Mouse (Mus musculus) heart, embryonic 14.5 days (tissue): ENCODE measurements around the gene Larp4. TPM values are rescaled to one million over a fixed set of nuclear protein-coding genes. Genes with fewer than 3 reads are reported as not detected.
"Not testable (repeated sequence)": the region's sequence is repeated elsewhere in the genome, so short reads cannot be mapped to it uniquely, and the experiment has no call there.

Experiments used
- ATAC-seq: fragments of 200-750 bp; cut with Nextera tagmentation; 2 replicates; pipeline ENCODE4 v1.8.0; 2017; ENCODE audit warnings: low read depth, moderate TSS enrichment; ENCODE audit not compliant: insufficient number of reproducible peaks, insufficient read depth, low FRiP score
- H3K27ac ChIP-seq, 2 experiments: fragments of 200-500 bp in 1 of 2; fragments of 300-500 bp in 1 of 2; sonication (generic) in 1 of 2; replicated peaks in 1 of 2; 2 replicates each; pipeline ENCODE4 v1.5.1; 2012 to 2014; ENCODE audit warnings: low read depth in 2 of 2, low read length in 2 of 2, control low read depth in 1 of 2, mild to moderate bottlenecking in 1 of 2, mixed read lengths in 1 of 2; ENCODE audit not compliant: control insufficient read depth in 1 of 2, insufficient read depth in 1 of 2
- H3K27me3 ChIP-seq: fragments of 300-500 bp; sonication (generic); 2 replicates; pipeline ENCODE4 v1.6.1; 2014; ENCODE audit warnings: mild to moderate bottlenecking, low read length, control low read depth; ENCODE audit not compliant: control insufficient read depth, insufficient read depth
- H3K36me3 ChIP-seq: fragments of 300-500 bp; sonication (generic); 2 replicates; pipeline ENCODE4 v1.6.1; 2014; ENCODE audit warnings: mild to moderate bottlenecking, control low read depth, low read length, mixed read lengths; ENCODE audit not compliant: control insufficient read depth, insufficient read depth
- H3K4me1 ChIP-seq, 2 experiments: fragments of 200-500 bp in 1 of 2; fragments of 300-500 bp in 1 of 2; sonication (generic) in 1 of 2; 2 replicates each; pipeline ENCODE4 v1.6.1; 2012 to 2014; ENCODE audit warnings: low read length in 2 of 2, control low read depth in 1 of 2, mixed read lengths in 1 of 2; ENCODE audit not compliant: control insufficient read depth in 2 of 2, insufficient read depth in 2 of 2
- H3K4me2 ChIP-seq: fragments of 300-500 bp; sonication (generic); 2 replicates; pipeline ENCODE4 v1.6.1; 2014; ENCODE audit warnings: mild to moderate bottlenecking, low read length
- H3K4me3 ChIP-seq, 2 experiments: fragments of 200-500 bp in 1 of 2; fragments of 300-500 bp in 1 of 2; sonication (generic) in 1 of 2; 2 replicates each; pipeline ENCODE4 v1.5.1; 2012 to 2014; ENCODE audit warnings: low read length in 2 of 2, mild to moderate bottlenecking in 2 of 2, control low read depth in 1 of 2, low read depth in 1 of 2, moderate library complexity in 1 of 2; ENCODE audit not compliant: control insufficient read depth in 1 of 2, insufficient read depth in 1 of 2
- H3K9ac ChIP-seq: fragments of 300-500 bp; sonication (generic); 2 replicates; pipeline ENCODE4 v1.6.1; 2014; ENCODE audit warnings: mild to moderate bottlenecking, low read length
- H3K9me3 ChIP-seq: fragments of 300-500 bp; sonication (generic); 2 replicates; pipeline ENCODE4 v1.6.1; 2016; ENCODE audit warnings: low read length, control low read depth; ENCODE audit not compliant: control insufficient read depth
- WGBS: fragments of 180-500 bp; shearing (Covaris S2); extraction: QIAGEN DNeasy Blood & Tissue Kit; methylation state at CpG from one replicate; pipeline ENCODE4 v1.1.7; 2014; 5-methylcytosine and 5-hydroxymethylcytosine counted together
- polyA plus RNA-seq: library from polyadenylated mRNA; unstranded; fragments of >200 nt; fragmentation: Nextera tagmentation; extraction: Ambion mirVana; gene quantifications from 2 replicates; pipeline ENCODE4 v1.2.1, GENCODE M21; 2014

Gene Larp4
- polyA plus RNA-seq, 1 experiment from 2014 or later = 33.4 TPM

GRCm38 (mm10) chr15:99965103-99965775, 4.6 kb upstream of the Larp4 start:
- H3K4me2 ChIP-seq = no peak overlapping the region
- H3K36me3 ChIP-seq = no peaks in the 10 kb centered on the region
- ATAC-seq = no peak
- H3K9ac ChIP-seq = no peak overlapping the region
- H3K27me3 ChIP-seq = no peaks in the 10 kb centered on the region
- H3K4me1 ChIP-seq = no peaks in the 10 kb centered on the region
- 86% methylated on average over 8 of the region's 8 CpGs for WGBS
- H3K9me3 ChIP-seq = no peaks in the 10 kb centered on the region
- no peak overlapping the region for H3K4me3 ChIP-seq
- H3K27ac ChIP-seq = no peak overlapping the region

DNA sequence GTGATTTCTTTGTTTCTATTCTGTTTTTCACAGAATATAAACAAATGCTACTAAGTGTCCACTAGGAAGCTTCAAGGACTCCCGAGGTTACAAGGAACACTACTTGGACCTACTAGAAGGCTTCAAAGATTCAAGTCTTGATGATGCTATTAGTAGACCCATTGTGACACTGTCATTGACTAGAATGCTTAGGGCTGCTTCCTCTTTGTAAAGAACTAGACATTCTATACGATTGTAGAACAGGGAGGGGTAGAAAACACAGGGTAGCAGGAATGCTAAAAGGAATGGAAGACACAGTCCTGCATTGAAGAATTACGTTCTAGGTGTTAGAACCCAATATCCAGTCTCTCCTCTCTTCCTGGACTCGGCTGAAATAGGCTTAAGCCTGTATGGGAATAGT, 2.9 kb upstream of the Larp4 start, which contains the start of gene Fam186a:
Fam186a (minus strand) TSS at position 101 of the 400 bp plus-strand sequence.
- Histone ChIP-seq H3K9me3 (no peaks in the 10 kb centered on the region), H3K9ac (no peak within 1 kb of the TSS), H3K4me1 (peaks cover 0 to 3% of the 10 kb centered on the region in 2 experiments; a peak in 1 of 4 replicates), H3K27ac (no peak within 1 kb of the TSS), H3K4me3 (no peak within 1 kb of the TSS), H3K36me3 (no peaks in the 10 kb centered on the region), H3K4me2 (no peak within 1 kb of the TSS), H3K27me3 (no peaks in the 10 kb centered on the region)
- ATAC-seq = no peak
- WGBS = 69% methylated on average over 4 of the region's 4 CpGs

- H3K27ac ChIP-seq = no peak overlapping the region
- H3K4me1 ChIP-seq = peaks cover 0 to 11% of the 10 kb centered on the region in 2 experiments; a peak in 2 of 4 replicates
- 76% methylated on average over 1 of the region's 1 CpGs for WGBS
- no peaks in the 10 kb centered on the region for H3K9me3 ChIP-seq
- no peak for ATAC-seq
- no peak overlapping the region for H3K4me3 ChIP-seq
- no peaks in the 10 kb centered on the region for H3K36me3 ChIP-seq
- H3K4me2 ChIP-seq = no peak overlapping the region
- H3K27me3 ChIP-seq = no peaks in the 10 kb centered on the region
- no peak overlapping the region for H3K9ac ChIP-seq
Observed at GRCm38 (mm10) chr15:99970606-99971005, 741 bp downstream of the Larp4 start.

DNA sequence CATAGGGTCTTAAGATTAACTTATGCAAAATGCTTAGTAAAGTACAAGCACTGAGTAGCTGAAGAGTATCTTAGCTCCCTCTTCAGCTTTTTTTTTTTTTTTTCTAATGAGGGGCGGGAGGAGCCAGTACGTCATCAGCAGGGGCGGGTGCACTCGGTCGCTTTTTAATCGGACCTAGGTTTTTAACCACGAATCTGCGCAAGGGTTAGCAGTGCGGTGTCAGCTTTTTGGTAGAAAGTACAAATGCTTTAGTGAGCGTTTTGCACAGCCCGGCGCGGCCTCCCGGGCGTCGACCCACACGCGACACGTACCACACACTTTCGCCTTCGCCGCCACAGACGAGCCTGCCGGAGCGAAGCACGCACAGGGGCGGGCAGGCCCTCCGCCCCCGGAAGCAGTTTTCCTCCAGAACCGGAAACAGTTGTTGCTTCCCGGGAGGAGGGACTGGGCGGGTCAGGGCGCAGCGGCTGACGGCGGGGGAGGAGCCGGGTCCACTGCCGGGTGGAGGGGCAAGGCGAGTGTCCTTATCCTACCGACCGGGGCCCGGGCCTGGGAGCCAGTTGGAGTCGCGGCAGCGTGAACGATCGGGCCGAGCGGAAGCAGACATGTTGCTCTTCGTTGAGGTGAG, 2.6 kb downstream of the Larp4 start:
- Histone ChIP-seq H3K4me1 (peaks cover 0 to 11% of the 10 kb centered on the region in 2 experiments; a peak in 2 of 4 replicates), H3K9ac (peak overlapping the region; percentile 84), H3K4me3 (peak overlapping the region; percentile 79 to 93), H3K27me3 (no peaks in the 10 kb centered on the region), H3K9me3 (no peaks in the 10 kb centered on the region), H3K27ac (peak overlapping the region; percentile 96 to 98), H3K36me3 (no peaks in the 10 kb centered on the region), H3K4me2 (peak overlapping the region; percentile 88)
- ATAC-seq = peak; percentile 95
- under 1% methylated on average over 50 of the region's 50 CpGs for WGBS

DNA sequence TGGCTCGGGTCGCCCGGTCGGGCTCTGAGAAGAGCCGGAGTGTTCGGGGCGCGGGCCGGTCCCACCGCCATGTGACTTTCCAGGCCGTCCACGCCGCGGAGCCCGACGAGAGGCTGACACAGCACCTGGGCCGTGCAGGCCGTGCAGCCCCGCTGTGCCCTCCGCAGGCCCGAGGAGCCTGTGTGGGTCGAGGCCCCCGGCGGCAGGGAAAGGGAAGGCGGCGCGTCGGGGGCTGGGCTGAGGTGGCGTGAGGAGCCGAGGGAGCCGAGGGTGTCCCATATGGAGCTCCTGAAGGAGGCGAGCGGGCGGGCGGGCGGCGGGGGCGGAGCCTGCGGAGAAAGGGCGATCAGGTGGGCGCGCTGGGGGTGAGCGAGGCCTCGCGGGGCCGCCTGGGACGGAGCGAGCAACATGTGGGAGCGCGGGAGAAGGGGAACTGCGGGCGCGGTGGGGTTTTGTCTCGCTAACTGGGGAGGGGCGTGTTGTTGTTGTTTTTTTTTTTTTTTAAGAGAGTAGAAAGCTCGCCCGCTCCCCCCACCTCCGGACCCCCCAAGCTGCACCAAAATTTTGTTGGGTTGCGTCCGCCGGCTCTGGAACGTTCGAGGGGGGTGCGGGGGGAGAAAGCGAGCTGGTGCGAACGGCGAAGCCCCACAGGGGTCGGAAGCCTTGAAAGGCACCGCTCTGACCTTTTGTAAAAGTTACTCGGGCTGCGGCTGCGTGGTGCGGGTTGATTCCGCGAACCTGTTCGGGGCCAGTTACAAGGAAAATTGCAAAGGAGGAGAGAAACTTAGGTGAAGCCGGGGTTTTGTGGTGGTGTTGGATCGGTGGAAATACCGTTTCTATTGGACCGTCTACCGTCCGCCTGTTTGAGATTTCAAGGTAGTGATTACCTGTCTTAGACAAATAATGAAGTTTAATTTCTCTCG, 3.4 kb downstream of the Larp4 start:
- H3K27me3 ChIP-seq = no peaks in the 10 kb centered on the region
- WGBS = under 1% methylated on average over 83 of the region's 84 CpGs

DNA sequence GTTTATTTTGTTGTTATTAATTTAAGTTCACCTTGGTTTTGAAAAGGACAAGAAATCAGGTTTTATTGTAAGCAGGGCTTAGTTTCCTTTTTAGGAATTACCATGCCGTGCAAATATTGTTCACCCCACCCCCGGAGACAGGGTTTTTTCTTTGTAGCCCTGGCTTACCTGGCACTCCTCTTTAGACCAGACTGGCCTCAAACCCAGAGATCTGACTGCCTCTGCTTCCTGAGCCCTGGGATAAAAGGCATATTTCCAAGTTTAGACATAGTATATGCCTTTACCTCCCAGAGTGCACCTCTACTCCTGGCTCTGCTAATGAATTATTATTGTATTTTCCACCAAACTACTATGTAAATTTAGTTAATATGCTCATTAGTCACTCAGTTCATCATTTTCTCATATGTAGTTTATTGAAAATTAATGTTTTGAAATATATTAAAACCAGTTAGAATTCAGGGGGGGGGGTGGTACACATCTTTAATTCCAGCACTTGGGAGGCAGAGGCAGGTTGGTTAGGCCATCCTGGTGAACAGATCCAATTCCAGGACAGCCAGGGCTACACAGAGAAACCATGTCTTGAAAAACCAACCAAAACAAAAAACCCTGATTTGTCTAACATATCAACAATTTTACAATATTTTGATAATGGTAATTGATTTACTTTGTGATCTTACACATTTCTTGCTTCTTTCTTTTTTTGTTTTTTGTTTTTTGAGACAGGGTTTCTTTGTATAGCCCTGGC, 4.8 kb downstream of the Larp4 start:
- ATAC-seq = no peak
- Histone ChIP-seq H3K4me3 (peak overlapping the region in 1 of 2 experiments; percentile 79; a peak in 1 of 4 replicates), H3K36me3 (no peaks in the 10 kb centered on the region), H3K4me2 (peak overlapping the region; percentile 88), H3K9ac (peak overlapping the region; percentile 84), H3K4me1 (peaks cover 0 to 18% of the 10 kb centered on the region in 2 experiments; a peak in 2 of 4 replicates), H3K27ac (no peak overlapping the region), H3K27me3 (no peaks in the 10 kb centered on the region), H3K9me3 (no peaks in the 10 kb centered on the region)
- 66% methylated on average over 2 of the region's 2 CpGs for WGBS

More for the DNA sequence above, 3.4 kb downstream of the Larp4 start:
- H3K4me1 ChIP-seq = peaks cover 0 to 12% of the 10 kb centered on the region in 2 experiments; a peak in 2 of 4 replicates
- peak overlapping the region; percentile 84 for H3K9ac ChIP-seq
- H3K36me3 ChIP-seq = no peaks in the 10 kb centered on the region
- peak; percentile 85 for ATAC-seq
- peak overlapping the region; percentile 79 to 93 for H3K4me3 ChIP-seq
- H3K4me2 ChIP-seq = peak overlapping the region; percentile 88
- peak overlapping the region; percentile 96 to 98 for H3K27ac ChIP-seq
- no peaks in the 10 kb centered on the region for H3K9me3 ChIP-seq

GRCm38 (mm10) chr15:99976121-99976520, 6.3 kb downstream of the Larp4 start:
- not testable (repeated sequence) for H3K4me3 ChIP-seq

More at GRCm38 (mm10) chr15:99976121-99976520, 6.3 kb downstream of the Larp4 start:
- H3K4me2 ChIP-seq, ATAC-seq, H3K27ac ChIP-seq, H3K27me3 ChIP-seq, H3K9ac ChIP-seq, H3K9me3 ChIP-seq, H3K36me3 ChIP-seq: not testable (repeated sequence)
- WGBS = 88% methylated on average over 2 of the region's 2 CpGs
- H3K4me1 ChIP-seq = peaks cover 0 to 18% of the 10 kb centered on the region in 2 experiments; a peak in 2 of 4 replicates
